Mouse (Mus musculus): Measurements from ENCODE around the gene Mmp8.

Gene Mmp8

GRCm38 (mm10) chr9:7594816-7595540 is 36.7 kb downstream of the Mmp8 start:
- DNase-seq = peak; percentile 88

- peak; percentile 35 for DNase-seq
These were observed 44.9 kb downstream of the Mmp8 start for GRCm38 (mm10) chr9:7602982-7603742.

- DNase-seq = no peak
These were observed 45.7 kb downstream of the Mmp8 start for GRCm38 (mm10) chr9:7604005-7604404.

- DNase-seq = no peak
These were observed 47.4 kb downstream of the Mmp8 start for GRCm38 (mm10) chr9:7605638-7606037.

Data from kidney, adult 11 months (tissue).